Mouse (Mus musculus) 3134 (cell line): ENCODE data around the gene Cep104.

Experiments used
- DNase-seq: peaks from one replicate; pipeline ENCODE4 v3.0.0-alpha.2; 2011; ENCODE audit warnings: low spot score; ENCODE audit not compliant: insufficient read length; ENCODE audit errors: extremely low read depth

The Cep104 gene

DNA sequence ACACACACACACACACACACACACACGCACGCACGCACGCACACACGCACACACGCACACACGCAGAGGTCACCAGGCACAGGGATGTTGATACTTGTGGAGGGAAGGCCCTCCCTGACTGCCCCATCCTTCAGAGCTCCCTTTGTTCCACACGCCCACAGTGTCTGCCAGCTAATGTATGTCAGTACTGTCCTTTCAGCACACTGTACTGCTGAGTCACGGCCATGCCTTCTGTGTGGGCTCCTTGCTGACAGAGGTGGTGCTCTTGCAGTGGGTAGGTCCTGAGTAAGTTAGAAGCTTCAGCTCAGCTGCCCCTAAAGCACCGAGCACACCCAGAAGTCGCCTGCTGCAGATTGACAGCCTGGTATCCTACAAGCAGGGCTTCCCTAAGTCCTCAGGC is 5.5 kb downstream of the Cep104 start:
- no peak for DNase-seq

DNA sequence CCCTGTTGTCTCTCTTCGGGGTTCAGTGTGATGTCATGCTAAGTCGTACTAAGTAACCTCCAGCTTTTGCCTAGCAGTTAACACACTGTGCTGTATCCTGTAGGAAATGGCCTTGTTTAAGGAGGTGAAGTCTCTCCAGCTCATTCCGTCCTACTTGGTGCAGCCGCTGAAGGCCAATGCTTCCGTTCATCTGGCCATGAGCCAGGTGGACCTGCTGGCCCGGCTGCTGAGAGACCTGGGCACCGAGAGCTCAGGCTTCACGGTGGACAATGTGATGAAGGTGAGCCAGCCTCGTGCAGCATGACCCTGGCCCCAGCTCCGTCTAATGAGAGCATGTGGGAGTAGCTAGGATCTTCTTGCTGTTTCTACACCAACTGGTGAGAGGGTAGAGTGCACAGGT is 17.7 kb downstream of the Cep104 start:
- no peak for DNase-seq

DNA sequence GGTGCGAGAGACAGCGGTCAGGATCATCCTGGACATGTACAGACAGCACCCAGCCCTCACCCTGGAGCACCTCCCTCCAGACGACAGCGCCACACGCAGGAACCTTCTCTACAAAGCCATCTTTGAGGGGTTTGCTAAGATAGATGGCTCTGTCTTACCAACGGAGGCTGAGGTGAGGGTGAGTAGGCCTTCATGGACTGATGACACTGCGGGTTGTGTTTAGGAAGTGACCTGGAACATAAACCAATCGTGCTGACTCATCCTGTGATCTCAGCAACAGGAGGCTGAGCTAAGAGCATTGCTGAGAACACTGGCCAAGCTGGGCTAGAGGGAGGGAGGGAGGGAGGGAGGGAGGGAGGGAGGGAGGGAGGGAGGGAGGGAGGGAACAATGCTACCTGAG is 18.5 kb downstream of the Cep104 start:
- no peak for DNase-seq

DNA sequence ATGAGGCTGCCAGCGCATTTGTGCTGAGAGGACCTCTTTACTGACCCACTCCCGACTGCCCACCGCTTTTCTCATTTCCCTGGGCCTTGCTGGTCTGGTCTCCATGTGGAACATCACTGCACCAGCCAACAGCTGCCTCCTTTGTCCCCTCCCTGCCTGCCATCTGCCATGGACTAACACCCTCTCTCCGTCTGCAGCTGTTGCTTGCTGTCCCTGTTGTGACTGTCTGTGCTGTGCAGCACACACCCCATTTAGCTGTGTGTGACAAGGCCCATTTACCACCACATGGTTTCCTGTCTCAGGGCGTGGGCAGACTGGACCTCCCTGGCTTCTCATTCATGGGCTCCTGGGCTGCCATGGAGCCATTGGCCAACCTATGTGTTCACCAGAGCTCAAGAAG is 30.5 kb downstream of the Cep104 start:
- DNase-seq = no peak

DNA sequence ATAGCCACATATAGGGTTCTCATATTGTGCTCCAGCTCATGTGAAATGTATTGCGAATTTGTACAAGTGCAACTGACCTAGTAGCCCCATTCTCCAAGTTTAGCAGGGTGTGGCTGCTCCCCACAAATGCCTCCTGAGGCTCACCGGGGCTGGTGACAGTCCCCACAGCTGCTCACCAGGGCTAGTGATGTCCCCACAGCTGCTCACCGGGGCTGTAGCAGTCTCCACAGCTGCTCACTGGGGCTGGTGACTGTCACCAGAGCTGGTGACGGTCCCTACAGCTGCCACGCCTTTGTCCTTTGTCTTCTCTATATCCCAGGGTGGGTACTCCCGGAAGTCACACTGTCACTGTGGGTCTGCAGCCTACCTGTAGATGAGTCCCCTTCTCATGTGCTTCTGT is 31.3 kb downstream of the Cep104 start:
- DNase-seq = no peak

- no peak for DNase-seq
Observed at GRCm38 (mm10) chr4:154007759-154008158, 32.8 kb downstream of the Cep104 start.

DNA sequence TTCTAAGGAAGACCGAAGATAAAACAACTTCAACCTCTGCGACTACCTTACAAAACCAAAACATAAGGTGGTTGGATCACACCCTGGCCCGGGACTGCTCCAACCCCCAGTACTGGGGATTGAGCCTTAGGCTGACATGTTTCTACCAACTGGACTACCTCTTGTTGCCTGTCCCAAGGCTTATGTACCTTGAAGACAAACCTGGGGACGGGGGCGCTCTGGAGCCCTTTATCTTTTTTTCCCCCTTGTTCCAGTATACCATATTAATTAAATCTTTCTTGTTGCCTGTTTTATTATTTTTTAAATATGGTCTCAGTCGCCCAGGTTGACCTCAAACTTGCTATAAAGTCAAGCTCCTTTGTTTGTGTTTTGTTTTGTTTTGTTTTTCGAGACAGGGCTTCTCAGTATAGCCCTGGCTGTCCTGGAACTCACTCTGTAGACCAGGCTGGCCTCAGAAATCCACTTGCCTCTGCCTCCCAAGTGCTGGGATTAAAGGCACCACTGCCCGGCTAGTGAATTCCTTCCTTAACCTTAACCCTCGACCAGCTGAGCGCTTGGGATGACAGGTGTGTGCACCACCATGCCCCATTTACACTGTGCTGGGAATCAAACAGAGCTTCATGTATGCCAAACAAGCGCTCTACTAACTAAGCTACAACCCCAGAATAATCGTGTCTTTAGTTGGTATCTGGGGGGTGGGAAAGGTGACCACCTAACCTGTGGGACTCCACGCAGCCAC is 36.1 kb downstream of the Cep104 start:
- no peak for DNase-seq

DNA sequence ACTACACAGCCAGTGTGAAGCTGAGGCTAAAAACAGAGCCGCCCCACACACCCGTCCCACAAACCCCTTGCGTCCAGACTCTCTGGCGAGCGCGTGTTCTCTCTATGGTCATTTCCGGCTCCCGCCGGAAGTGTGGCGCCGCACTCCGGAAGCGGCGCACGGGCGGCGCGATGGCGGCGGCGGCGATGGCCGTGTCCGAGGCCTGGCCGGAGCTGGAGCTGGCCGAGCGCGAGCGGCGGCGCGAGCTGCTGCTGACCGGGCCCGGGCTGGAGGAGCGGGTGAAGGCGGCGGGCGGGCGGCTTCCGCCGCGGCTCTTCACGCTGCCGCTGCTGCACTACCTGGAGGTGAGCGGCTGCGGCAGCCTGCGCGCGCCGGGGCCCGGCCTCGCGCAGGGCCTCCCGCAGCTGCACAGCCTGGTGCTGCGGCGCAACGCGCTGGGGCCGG is 36.7 kb downstream of the Cep104 start, which contains the start of gene Lrrc47:
Gene Lrrc47 (plus strand): TSS at position 86 of the 444 bp plus-strand sequence.
- peak; percentile 68 for DNase-seq

DNA sequence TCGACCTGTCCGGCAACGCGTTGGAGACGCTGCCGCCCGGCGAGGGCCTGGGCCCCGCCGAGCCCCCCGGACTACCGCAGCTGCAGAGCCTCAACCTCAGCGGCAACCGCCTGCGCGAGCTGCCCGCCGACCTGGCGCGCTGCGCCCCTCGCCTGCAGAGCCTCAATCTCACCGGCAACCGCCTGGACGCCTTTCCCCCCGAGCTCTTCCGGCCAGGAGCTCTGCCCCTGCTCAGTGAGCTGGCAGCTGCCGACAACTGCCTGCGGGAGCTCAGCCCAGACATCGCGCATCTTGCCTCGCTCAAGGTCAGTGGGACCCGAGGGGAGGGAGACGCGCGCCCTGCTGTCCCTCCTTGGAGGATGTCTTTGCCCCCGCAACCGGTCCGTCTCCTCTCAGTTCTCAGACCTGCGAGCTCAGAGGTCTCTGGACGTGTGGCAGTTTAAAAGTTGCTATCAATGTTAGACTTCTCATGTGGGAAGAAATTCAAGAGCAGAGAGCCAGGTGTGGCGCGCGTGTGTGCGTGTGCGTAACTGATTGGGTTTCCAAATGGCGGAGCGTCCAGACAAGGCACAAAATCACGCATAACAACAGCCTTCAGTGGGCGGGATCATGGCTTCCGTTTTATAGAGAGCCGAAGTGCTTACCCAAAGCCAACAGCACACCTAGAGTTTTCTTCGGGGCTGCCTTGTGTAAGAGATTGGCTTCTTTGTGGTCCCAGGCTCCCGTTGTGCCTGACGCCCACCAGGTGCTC is 37.3 kb downstream of the Cep104 start:
- peak; percentile 25 for DNase-seq

DNA sequence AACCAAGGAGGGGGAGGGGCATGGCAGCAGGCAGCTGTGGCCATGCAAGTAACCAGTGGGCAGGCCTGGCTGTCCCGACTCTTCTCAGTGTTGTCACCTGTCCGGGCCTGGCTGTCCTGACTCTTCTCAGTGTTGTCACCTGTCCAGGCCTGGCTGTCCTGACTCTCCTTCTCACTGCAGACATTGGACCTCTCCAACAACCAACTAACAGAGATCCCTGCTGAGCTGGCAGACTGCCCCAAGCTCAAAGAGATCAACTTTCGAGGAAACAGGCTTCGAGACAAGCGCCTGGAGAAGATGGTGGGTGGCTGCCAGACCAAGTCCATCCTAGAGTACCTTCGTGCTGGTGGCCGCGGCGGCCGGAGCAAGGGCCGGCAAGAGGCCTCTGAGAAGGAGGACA is 40.5 kb downstream of the Cep104 start:
- no peak for DNase-seq

GRCm38 (mm10) chr4:154019571-154019970 is 44.6 kb downstream of the Cep104 start:
- no peak for DNase-seq

- DNase-seq = no peak
Observed at GRCm38 (mm10) chr4:154021432-154021831, 46.4 kb downstream of the Cep104 start.

DNA sequence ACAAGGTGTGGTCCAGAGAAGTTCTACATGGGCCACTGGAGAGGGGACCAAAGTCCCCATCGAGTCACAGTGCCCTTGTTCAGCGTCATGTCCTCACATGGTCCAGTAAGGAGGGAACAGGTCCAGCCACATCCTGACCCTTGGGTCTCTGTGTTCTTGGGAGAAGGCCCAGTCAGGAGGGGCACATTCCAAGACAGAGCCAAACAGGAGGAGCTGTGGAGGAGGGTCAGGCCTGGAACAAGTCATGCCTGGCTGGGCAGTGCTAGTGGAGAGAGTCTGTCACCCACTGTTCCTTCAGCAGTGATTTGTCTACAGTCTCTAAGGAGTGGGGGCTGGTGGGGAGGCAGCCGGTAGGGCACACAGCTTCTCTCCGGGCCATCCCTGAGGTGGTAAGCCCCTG is 47.4 kb downstream of the Cep104 start:
- DNase-seq = no peak

GRCm38 (mm10) chr4:154022844-154023243 is 47.9 kb downstream of the Cep104 start:
- DNase-seq = no peak

DNA sequence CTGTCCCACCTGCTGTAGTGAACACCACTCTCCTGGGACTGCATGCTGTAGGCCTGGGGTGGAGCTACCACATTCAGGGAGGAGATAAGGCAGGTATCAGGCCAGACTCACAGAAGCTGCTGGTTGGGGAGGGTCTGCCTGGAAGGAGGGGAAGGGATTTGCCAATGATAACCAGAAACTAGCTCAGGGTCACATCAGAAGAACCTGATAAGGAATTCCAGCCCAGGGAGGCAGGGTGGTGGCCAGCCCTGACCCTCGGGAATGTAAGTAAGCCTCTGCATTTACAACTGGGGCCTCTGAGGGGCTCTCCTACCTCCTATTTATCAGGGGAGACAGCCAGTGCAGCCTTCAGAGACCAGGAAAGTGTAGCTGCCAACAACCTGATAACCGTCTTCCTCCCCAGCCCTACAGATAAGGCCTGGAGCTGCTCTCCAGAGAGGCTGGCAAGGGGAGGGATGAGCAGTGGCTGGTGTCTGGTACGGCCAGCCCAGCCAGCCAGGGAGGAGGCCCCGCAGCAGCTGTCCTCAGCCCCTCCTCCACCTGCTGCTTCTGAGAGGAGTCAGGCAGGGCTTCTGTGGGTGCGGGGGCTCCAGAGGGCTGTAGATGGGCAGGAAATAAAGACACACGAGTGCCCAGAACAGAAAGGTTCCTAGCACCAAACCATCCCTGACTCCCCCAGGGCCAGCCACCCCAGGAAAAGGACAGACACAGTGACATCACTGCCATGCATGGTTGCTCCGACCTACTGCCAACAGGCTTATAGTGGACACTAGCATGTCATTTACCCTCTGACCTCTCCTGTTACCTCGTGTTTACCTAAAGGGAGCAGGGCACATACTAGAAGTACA is 49.0 kb downstream of the Cep104 start:
- no peak for DNase-seq

DNA sequence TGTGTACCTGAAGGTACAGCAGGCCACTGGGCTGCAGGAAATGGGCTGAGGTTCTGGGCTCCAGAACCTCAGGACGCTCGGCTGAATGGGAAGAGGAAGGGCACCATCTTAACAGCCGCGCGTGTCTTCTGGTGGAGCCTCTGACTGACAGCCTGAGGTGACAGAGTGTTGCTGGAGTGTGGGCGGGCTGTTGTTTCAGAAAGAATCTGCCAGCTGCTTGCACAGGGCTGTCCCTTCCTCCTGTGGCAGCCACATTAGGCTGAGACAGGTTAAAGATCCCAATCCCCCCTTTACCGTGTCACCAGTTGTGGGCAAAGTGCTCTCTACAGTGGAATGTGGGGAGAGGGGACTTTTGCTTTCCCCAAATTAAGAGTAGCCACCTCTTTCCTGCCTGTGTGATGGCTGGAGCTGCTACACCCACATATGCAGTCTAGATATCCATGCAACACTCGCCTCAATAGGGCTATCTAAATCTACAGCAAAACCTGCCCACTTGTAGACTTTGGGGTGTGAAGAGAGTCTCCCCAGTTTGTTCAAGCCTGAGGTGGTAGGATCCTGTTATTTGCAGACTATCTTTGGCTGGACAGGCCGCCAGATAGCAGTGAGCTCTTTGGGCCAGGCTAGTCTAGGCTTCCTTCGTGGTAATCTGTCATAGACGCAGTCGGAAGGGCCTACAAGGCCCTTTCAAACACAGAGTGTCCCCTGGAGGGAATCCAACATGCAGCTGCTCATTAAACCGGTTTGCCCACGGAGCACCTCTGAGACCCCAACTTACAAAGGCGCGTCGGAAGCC is 49.9 kb downstream of the Cep104 start:
- DNase-seq = no peak

- DNase-seq = peak; percentile 45
Observed at GRCm38 (mm10) chr4:154025641-154026440, 50.8 kb downstream of the Cep104 start, which contains the start of gene Smim1. TSS of gene Smim1 (minus strand) at chr4:154026230.

GRCm38 (mm10) chr4:154026441-154026761 is 51.4 kb downstream of the Cep104 start:
- DNase-seq = no peak

GRCm38 (mm10) chr4:154028066-154028465 is 53.1 kb downstream of the Cep104 start:
- no peak for DNase-seq

DNA sequence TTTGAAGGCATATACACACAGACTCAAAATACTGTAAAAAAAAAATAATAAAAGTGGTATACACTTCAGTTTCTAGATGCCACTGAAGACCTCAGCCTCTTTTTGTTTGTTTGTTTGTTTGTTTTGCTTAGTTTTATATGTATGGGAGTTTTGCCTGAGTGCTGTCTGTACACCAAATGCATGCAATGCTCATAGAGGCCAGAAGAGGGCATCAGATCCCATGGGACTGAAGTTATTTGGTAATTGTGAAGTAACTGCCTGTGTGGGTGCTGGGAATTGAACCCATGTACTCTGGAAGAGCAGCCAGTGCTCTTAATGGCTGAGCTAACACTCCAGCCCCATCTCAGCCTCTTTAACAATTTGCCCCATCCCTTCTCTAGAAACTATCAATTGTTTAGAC is 53.7 kb downstream of the Cep104 start:
- no peak for DNase-seq
